Mouse (Mus musculus) intestine, embryonic 14.5 days (tissue): ENCODE measurements around the gene Hoxa3. TPM values are rescaled to one million over a fixed set of nuclear protein-coding genes. Genes with fewer than 3 reads are reported as not detected.
A peak's percentile ranks its signal among the peaks of the same experiment; 100 is the strongest.

Experiments used
- ATAC-seq: fragments of 200-750 bp; cut with Nextera tagmentation; replicated peaks from 2 replicates; pipeline ENCODE4 v1.8.0; 2017; ENCODE audit warnings: low read depth, moderate number of reproducible peaks, moderate TSS enrichment, moderate library complexity; ENCODE audit not compliant: low FRiP score, low TSS enrichment
- DNase-seq: peaks from one replicate; pipeline ENCODE4 v3.0.0-alpha.2; 2018; ENCODE audit warnings: low spot score
- H3K27ac ChIP-seq: fragments of 300-500 bp; sonication (generic); 2 replicates; pipeline ENCODE4 v1.5.1; 2014; ENCODE audit warnings: low read depth, mild to moderate bottlenecking, control low read depth
- H3K27me3 ChIP-seq: fragments of 300-500 bp; sonication (generic); replicated peaks from 2 replicates; pipeline ENCODE4 v1.6.1; 2014; ENCODE audit warnings: low read length, control low read depth; ENCODE audit not compliant: control insufficient read depth, insufficient read depth
- H3K36me3 ChIP-seq: fragments of 300-500 bp; sonication (generic); 2 replicates; pipeline ENCODE4 v1.6.1; 2014; ENCODE audit warnings: low read length, control low read depth; ENCODE audit not compliant: control insufficient read depth, insufficient read depth
- H3K4me1 ChIP-seq: fragments of 300-500 bp; sonication (generic); replicated peaks from 2 replicates; pipeline ENCODE4 v1.6.1; 2014; ENCODE audit warnings: low read length, control low read depth, mixed read lengths; ENCODE audit not compliant: control insufficient read depth, insufficient read depth
- H3K4me2 ChIP-seq: fragments of 300-500 bp; sonication (generic); 2 replicates; pipeline ENCODE4 v1.6.1; 2014; ENCODE audit warnings: low read length
- H3K4me3 ChIP-seq: fragments of 300-500 bp; sonication (generic); 2 replicates; pipeline ENCODE4 v1.5.1; 2014; ENCODE audit warnings: low read depth, low read length, control low read depth, mixed read lengths
- H3K9ac ChIP-seq: fragments of 300-500 bp; sonication (generic); 2 replicates; pipeline ENCODE4 v1.6.1; 2014; ENCODE audit warnings: mild to moderate bottlenecking, low read length
- H3K9me3 ChIP-seq: fragments of 300-500 bp; sonication (generic); 2 replicates; pipeline ENCODE4 v1.6.1; 2016; ENCODE audit warnings: low read length, control low read depth; ENCODE audit not compliant: control insufficient read depth
- WGBS: fragments of 180-500 bp; shearing (Covaris S2); extraction: QIAGEN DNeasy Blood & Tissue Kit; methylation state at CpG from one replicate; pipeline ENCODE4 v1.1.7; 2014; 5-methylcytosine and 5-hydroxymethylcytosine counted together
- polyA plus RNA-seq: library from polyadenylated mRNA; unstranded; fragments of >200 nt; fragmentation: Nextera tagmentation; extraction: Ambion mirVana; gene quantifications from 2 replicates; pipeline ENCODE4 v1.2.1, GENCODE M21; 2014

Gene Hoxa3
- polyA plus RNA-seq, 1 experiment from 2014 or later = 9.7 TPM

DNA sequence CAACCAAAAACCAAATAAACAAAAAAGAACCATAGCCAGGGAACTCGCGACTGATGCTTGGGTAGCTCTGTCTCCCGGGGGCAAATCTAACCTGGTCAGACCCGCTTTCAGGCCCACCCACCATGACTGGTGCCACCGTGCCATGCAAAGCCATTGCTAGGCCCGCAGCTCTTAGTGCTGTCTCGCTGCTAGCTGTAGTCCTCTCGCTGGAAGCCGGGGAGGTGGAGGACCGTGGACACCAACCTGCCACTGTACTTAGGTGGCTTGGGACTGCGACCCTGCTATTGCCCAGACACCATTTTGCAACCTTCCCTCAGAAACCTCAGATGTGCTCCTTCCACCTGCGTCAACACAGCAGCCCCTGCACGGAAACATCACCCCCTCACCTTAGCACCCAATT is 1.2 kb downstream of the Hoxa3 start:
- peak overlapping the region; percentile 64 for H3K4me3 ChIP-seq
- WGBS = 4% methylated on average over 13 of the region's 13 CpGs
- H3K36me3 ChIP-seq = no peaks in the 10 kb centered on the region
- H3K27ac ChIP-seq = peak overlapping the region; percentile 87; the same call in 1 of the 2 replicates
- peaks cover 84% of the 10 kb centered on the region for H3K27me3 ChIP-seq
- peak overlapping the region; percentile 69 for H3K9ac ChIP-seq
- H3K4me1 ChIP-seq = peaks cover 34% of the 10 kb centered on the region
- peak overlapping the region; percentile 78 for H3K4me2 ChIP-seq
- peak; percentile 81 for DNase-seq
- no peaks in the 10 kb centered on the region for H3K9me3 ChIP-seq
- ATAC-seq = no peak

- ATAC-seq (peak; percentile 37), DNase-seq (peak; percentile 83)
- WGBS = 2% methylated on average over 37 of the region's 37 CpGs
- peak overlapping the region; percentile 64 for H3K4me3 ChIP-seq
- H3K36me3 ChIP-seq = no peaks in the 10 kb centered on the region
- H3K4me1 ChIP-seq = peaks cover 38% of the 10 kb centered on the region
- H3K9me3 ChIP-seq = no peaks in the 10 kb centered on the region
- H3K9ac ChIP-seq = peak overlapping the region; percentile 69
- peak overlapping the region; percentile 78 for H3K4me2 ChIP-seq
- peaks cover 80% of the 10 kb centered on the region for H3K27me3 ChIP-seq
- peak overlapping the region; percentile 87; the same call in 1 of the 2 replicates for H3K27ac ChIP-seq
Measured at GRCm38 (mm10) chr6:52211170-52211935, 1.8 kb downstream of the Hoxa3 start.

- H3K27me3 ChIP-seq = peaks cover 73% of the 10 kb centered on the region
- H3K9ac ChIP-seq = peak overlapping the region; percentile 51
- DNase-seq (peak; percentile 67), ATAC-seq (no peak)
- H3K27ac ChIP-seq = no peak overlapping the region
- H3K9me3 ChIP-seq = no peaks in the 10 kb centered on the region
- H3K36me3 ChIP-seq = 0 out of 2 replicates have a peak, but pooled peaks cover 4% of the 10 kb centered on the region
- peak overlapping the region; percentile 78 for H3K4me2 ChIP-seq
- H3K4me3 ChIP-seq = peak overlapping the region; percentile 36
- WGBS = 33% methylated on average over 12 of the region's 12 CpGs
- peaks cover 41% of the 10 kb centered on the region for H3K4me1 ChIP-seq
Measured at GRCm38 (mm10) chr6:52209685-52210046, 3.5 kb downstream of the Hoxa3 start.

DNA sequence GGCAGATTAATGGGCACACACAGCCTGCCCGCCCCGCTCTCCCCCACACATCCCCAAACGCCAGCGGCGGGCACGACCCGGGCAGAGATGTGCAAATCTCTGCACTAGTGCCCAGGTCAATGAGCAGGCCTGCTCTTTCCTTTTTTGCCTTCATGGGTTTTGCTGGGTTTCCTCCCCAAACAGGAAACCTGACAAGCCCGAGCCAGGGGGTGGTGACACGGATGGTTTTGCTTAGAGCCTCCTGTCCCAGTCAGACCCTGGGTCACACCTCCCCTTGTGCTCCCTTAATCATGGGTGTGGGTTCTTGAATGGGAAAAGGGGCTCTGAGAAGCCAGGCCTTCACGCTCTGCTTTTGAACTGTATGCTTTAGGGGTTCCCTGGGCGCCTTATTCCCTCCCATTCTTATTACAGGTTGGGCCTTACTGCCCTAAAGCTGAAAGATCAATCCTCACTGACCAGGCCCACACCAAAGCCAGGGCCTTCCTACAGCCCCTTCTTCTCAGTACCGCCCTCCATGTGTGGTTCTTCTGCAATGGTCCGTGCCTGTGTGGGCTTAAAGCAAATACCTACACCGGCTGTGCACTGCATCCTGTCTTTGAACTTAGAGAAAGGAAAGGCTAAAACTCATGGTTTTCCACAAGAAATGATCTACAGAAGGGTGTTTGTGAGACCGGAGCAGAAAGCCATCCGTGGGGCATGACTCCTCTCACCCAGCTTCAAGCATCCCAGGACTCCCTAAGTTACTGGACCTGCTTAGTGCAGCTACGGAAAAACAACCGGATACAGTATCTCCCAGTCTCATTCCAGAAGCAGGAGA is 4.1 kb downstream of the Hoxa3 start:
- Histone ChIP-seq H3K9me3 (no peaks in the 10 kb centered on the region), H3K36me3 (0 out of 2 replicates have a peak, but pooled peaks cover 4% of the 10 kb centered on the region), H3K4me1 (peaks cover 42% of the 10 kb centered on the region), H3K9ac (peak overlapping the region; percentile 51), H3K27me3 (peaks cover 67% of the 10 kb centered on the region), H3K4me2 (peak overlapping the region; percentile 78), H3K27ac (peak overlapping the region; percentile 57), H3K4me3 (peak overlapping the region; percentile 36)
- WGBS = 20% methylated on average over 18 of the region's 18 CpGs
- DNase-seq (peak; percentile 75), ATAC-seq (no peak)

- Histone ChIP-seq H3K36me3 (0 out of 2 replicates have a peak, but pooled peaks cover 4% of the 10 kb centered on the region), H3K27ac (peak within 1 kb of the TSS; percentile 57), H3K4me2 (peak within 1 kb of the TSS; percentile 78), H3K4me3 (peak within 1 kb of the TSS; percentile 36), H3K9ac (peak within 1 kb of the TSS; percentile 51), H3K4me1 (peaks cover 39% of the 10 kb centered on the region), H3K27me3 (peaks cover 59% of the 10 kb centered on the region), H3K9me3 (no peaks in the 10 kb centered on the region)
- DNase-seq = peak; percentile 78
- ATAC-seq = no peak; the same call in 1 of the 2 replicates
- 4% methylated on average over 47 of the region's 47 CpGs for whole genome bisulfite sequencing
Measured at GRCm38 (mm10) chr6:52208072-52208867, 4.9 kb downstream of the Hoxa3 start, which contains the start of gene Hoxa6. Gene Hoxa6 (minus strand): TSS chr6:52208722.

DNA sequence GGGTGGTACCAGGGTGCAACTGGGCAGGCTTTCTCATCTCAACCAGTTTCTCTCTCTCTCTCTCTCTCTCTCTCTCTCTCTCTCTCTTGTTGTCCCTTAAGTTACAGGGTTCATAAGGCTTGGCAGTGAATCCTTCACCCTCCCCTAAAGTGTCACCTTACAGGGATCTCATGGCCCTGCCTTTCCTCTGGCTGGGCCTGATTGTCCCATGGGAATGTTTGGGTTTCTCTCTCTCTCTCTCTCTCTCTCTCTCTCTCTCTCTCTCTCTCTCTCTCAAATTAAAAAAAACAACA is 5.5 kb downstream of the Hoxa3 start:
- no peak for ATAC-seq
- peaks cover 53% of the 10 kb centered on the region for H3K27me3 ChIP-seq
- H3K9me3 ChIP-seq = no peaks in the 10 kb centered on the region
- H3K27ac ChIP-seq = peak overlapping the region; percentile 43; the same call in 1 of the 2 replicates
- no peak for DNase-seq
- H3K36me3 ChIP-seq = 0 out of 2 replicates have a peak, but pooled peaks cover 4% of the 10 kb centered on the region
- peak overlapping the region; percentile 78 for H3K4me2 ChIP-seq
- no peak overlapping the region for H3K9ac ChIP-seq
- no peak overlapping the region for H3K4me3 ChIP-seq
- peaks cover 37% of the 10 kb centered on the region for H3K4me1 ChIP-seq

- Histone ChIP-seq H3K4me3 (peak overlapping the region; percentile 67; the same call in 1 of the 2 replicates), H3K9me3 (no peaks in the 10 kb centered on the region), H3K27ac (peak overlapping the region; percentile 66; the same call in 1 of the 2 replicates), H3K36me3 (0 out of 2 replicates have a peak, but pooled peaks cover 4% of the 10 kb centered on the region), H3K9ac (peak overlapping the region; percentile 49), H3K4me1 (peaks cover 35% of the 10 kb centered on the region), H3K4me2 (peak overlapping the region; percentile 78), H3K27me3 (peaks cover 49% of the 10 kb centered on the region)
- no peak for DNase-seq
- no peak for ATAC-seq
- WGBS = 26% methylated on average over 4 of the region's 4 CpGs
Measured at GRCm38 (mm10) chr6:52206882-52207683, 6.1 kb downstream of the Hoxa3 start.
